Mouse (Mus musculus) cerebellum, postnatal 4 days (tissue): ENCODE measurements around the gene Eapp.

Source experiments
- DNase-seq, 2 experiments: peaks; one replicate each; pipeline ENCODE4 v3.0.0; 2022; ENCODE audit warnings: low spot score in 2 of 2, mixed read lengths in 1 of 2

Eapp gene

DNA sequence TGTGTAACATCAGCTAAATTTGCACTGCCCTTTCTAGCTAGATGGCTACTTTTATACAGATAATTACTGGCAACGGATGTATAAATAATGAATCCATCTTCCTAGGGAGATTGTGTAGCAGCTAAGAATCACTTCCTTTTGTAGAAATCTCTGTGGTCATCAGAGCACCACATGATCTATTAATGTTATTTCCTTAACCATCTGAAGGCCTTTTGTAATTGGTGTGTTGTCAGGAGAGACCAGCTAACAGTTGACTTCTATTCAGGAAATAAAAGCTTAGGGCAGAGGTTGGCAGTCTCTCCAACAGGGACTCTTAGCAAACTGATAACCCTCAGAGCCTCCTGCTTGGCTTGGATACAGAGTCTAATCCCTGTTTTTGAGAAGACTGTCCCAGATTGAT lies 58.7 kb downstream of the Eapp start:
- no peak for DNase-seq

DNA sequence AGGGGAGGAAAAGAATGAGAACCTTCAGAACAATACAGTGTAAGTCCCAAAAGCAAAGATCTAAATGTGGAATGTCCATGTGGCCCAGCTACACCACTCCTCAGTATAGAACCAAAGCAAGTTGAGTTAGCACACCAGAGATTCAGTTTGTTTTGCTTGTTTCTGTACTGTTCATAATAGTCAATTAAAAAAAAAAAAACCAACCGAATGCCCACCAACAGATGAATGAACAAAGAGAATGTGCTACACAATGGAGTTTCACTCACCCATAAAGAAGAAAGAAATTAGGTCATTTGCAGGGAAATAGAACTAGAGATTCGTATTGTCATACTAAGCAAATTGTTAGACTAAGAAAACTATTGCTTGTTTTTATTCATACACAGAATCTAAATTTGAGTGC lies 63.6 kb downstream of the Eapp start:
- DNase-seq: no peak

DNA sequence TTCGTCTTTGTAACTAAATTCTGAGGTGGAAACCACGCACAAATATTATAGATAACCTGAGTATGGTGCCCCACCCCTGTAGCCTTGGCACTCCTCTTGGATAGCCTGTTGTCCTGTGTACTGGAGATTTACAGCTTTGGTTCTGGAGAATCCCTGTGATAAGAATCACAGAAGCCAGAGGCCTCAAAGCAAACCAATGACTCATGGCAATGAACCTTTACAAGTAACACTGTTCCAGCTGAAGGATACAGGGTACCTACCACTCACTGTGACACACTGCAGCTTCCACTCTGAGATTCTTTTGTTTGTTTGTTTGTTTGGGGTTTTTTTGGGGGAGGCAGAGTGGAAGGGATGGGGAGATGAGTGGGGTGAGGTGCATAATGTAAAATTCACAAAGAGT lies 73.8 kb downstream of the Eapp start:
- DNase-seq: no peak
